Mouse (Mus musculus) testis, adult 2 months (tissue): ENCODE measurements around the gene Ptpa. TPM values are rescaled to one million over a fixed set of nuclear protein-coding genes. Genes with fewer than 3 reads are reported as not detected.

Experiments
- H3K27ac ChIP-seq: fragments of 200-500 bp; 2 replicates; pipeline ENCODE4 v1.5.1; 2012; ENCODE audit warnings: low read depth, low read length; ENCODE audit not compliant: control insufficient read depth, insufficient read depth
- H3K27me3 ChIP-seq: fragments of 200-500 bp; 2 replicates; pipeline ENCODE4 v1.6.1; 2012; ENCODE audit warnings: mild to moderate bottlenecking, low read length, moderate library complexity; ENCODE audit not compliant: control insufficient read depth, insufficient read depth
- H3K36me3 ChIP-seq: fragments of 200-500 bp; 2 replicates; pipeline ENCODE4 v1.6.1; 2012; ENCODE audit warnings: mild to moderate bottlenecking, low read length; ENCODE audit not compliant: control insufficient read depth, insufficient read depth
- H3K4me1 ChIP-seq: fragments of 200-500 bp; 2 replicates; pipeline ENCODE4 v1.6.1; 2012; ENCODE audit warnings: low read length; ENCODE audit not compliant: control insufficient read depth, insufficient read depth
- H3K4me3 ChIP-seq: fragments of 200-500 bp; 2 replicates; pipeline ENCODE4 v1.5.1; 2012; ENCODE audit warnings: low read depth, mild to moderate bottlenecking, low read length, moderate library complexity, mixed read lengths; ENCODE audit not compliant: control insufficient read depth
- CTCF ChIP-seq: fragments of 200-500 bp; IDR thresholded peaks from 2 replicates; pipeline ENCODE4 v1.5.1; 2012; ENCODE audit warnings: low read depth, mild to moderate bottlenecking, inconsistent platforms, low read length, moderate library complexity; ENCODE audit not compliant: control insufficient read depth, insufficient read depth, insufficient replicate concordance
- POLR2A ChIP-seq: fragments of 200-500 bp; IDR thresholded peaks from 2 replicates; pipeline ENCODE4 v1.6.1; 2012; ENCODE audit warnings: low read depth, mild to moderate bottlenecking, inconsistent platforms, low read length, moderate library complexity; ENCODE audit not compliant: control insufficient read depth
- polyA plus RNA-seq: library from polyadenylated mRNA; depleted of rRNA; stranded (reverse); fragments of >200 nt; gene quantifications from 2 replicates; pipeline ENCODE4 v1.2.3, GENCODE M21; 2012

Ptpa gene
- polyA plus RNA-seq, 1 experiment, result 87.3 TPM

- H3K27ac ChIP-seq, result no peak overlapping the region
- H3K4me1 ChIP-seq, result peaks cover 22% of the 10 kb centered on the region
- TF ChIP-seq POLR2A, result no peak
- TF ChIP-seq CTCF, result no peak
- H3K36me3 ChIP-seq, result peaks cover 2% of the 10 kb centered on the region
- H3K4me3 ChIP-seq, result no peak overlapping the region
- H3K27me3 ChIP-seq, result no peaks in the 10 kb centered on the region
These were observed 2.4 kb downstream of the Ptpa start for GRCm38 (mm10) chr2:30418259-30418658.

DNA sequence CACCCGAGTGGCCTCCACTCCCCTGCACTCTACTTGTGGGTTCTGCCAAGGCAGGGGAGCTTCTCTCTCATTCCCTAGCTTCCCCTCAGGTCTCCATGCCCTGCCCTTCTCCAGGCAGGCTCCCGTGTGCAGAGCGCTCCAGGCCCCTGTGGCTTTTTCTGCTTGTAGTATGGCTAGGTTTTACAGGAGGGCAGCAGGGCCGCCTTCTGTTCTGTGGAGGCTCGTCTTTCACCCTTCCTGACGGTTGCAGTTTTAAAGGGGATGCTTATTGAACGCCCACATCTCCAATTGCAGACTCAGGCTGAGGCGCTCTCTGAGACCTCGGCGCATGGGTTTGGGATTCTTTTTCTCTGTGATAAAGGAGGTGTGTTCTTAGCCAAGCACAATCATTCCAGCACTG, 3.3 kb downstream of the Ptpa start:
- Histone ChIP-seq H3K27me3 (no peaks in the 10 kb centered on the region), H3K27ac (no peak overlapping the region), H3K4me3 (no peak overlapping the region), H3K36me3 (peaks cover 2% of the 10 kb centered on the region), H3K4me1 (peaks cover 17% of the 10 kb centered on the region)
- no peak for TF ChIP-seq CTCF
- no peak for TF ChIP-seq POLR2A

GRCm38 (mm10) chr2:30421432-30421831, 5.6 kb downstream of the Ptpa start:
- Histone ChIP-seq H3K36me3 (peaks cover 1% of the 10 kb centered on the region; the same call in 1 of the 2 replicates), H3K4me3 (no peak overlapping the region), H3K4me1 (peaks cover 10% of the 10 kb centered on the region), H3K27ac (no peak overlapping the region), H3K27me3 (no peaks in the 10 kb centered on the region)
- no peak for TF ChIP-seq POLR2A
- TF ChIP-seq CTCF, result no peak

DNA sequence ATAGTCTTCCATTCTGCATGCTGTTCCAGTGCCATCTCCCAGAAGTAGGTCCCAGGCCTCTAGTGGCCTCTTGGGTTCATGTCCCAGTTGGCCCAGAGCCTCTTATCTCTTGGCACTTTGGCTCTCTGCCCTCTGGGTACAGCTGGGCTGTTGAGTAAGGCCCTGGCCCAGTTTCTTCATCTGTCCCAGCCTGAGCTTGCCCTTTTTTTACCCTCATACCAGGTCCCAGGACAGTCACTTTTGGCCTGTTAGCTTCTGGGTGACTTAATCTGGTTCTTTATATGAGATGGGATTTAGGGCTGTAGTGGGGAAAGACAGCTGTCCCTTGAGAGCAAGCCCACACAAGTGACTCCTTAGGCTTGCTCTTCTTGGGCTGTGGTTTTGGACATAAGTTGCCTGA, 13.3 kb downstream of the Ptpa start:
- TF ChIP-seq CTCF, result no peak
- no peak for TF ChIP-seq POLR2A
- no peaks in the 10 kb centered on the region for H3K4me1 ChIP-seq
- H3K4me3 ChIP-seq, result no peak overlapping the region
- no peaks in the 10 kb centered on the region for H3K27me3 ChIP-seq
- H3K36me3 ChIP-seq, result peaks cover 7% of the 10 kb centered on the region
- no peak overlapping the region for H3K27ac ChIP-seq

DNA sequence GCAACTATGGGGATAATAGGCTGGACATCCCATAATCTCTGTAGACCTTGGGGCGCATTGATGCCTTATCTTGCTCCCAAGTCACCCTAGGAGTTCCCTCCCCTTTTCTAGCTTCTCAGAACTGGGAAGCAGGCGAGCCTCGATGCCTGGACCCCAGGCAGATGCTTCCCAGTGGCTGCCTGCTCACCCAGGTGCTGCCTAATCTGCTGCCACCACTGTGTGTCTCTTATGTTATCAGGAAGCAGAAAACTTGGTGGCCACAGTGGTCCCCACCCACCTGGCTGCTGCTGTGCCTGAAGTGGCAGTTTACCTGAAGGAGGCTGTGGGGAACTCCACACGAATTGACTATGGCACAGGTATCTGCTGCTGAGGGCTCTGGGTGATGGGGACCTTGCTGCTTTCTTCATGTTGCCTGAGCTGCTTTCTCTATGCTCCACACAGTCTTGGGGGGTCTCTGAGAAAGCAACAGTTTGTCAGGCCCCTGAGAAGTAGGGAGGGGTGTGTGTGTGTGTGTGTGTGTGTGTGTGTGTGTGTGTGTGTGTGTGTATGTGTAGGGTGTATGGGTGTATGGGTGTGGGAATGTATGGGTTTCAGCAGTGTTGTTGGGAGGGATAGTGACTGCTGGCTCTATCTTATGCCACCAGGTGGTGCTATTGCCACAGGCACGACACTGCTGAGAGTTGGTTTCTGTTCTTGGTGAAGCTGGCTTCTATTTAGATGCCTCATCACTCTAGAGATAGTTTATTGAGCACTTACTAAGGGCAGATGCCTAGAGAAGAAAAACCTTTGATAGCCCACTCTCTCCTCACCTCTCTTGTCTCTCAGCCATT, 19.7 kb downstream of the Ptpa start:
- Histone ChIP-seq H3K27ac (no peak overlapping the region), H3K36me3 (peaks cover 9% of the 10 kb centered on the region), H3K4me3 (no peak overlapping the region), H3K27me3 (no peaks in the 10 kb centered on the region), H3K4me1 (no peaks in the 10 kb centered on the region; the same call in 1 of the 2 replicates)
- TF ChIP-seq POLR2A (no peak), CTCF (peak; percentile 69; the same call in 1 of the 2 replicates)

DNA sequence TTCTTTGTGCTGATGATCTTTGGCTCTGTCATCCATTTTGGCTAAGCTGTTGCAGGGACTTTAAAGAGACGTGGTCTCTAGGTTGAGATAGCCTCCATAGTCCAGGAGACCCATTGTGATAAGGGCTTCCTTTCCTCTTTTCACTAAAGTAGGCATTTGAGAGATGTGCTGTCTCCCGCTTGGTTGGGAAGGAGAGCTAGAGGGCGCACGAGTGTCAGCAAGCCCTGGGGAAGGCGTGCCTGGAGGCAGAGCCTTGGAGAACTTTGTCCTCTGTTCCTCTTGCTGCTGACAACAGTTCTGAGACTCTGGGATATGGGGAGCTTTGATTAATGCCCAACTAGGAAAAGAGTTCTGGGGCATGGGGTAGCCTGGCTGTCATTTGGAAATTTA, 20.3 kb downstream of the Ptpa start:
- Histone ChIP-seq H3K27ac (no peak overlapping the region), H3K4me3 (no peak overlapping the region), H3K36me3 (peaks cover 9% of the 10 kb centered on the region), H3K27me3 (no peaks in the 10 kb centered on the region), H3K4me1 (no peaks in the 10 kb centered on the region; the same call in none of the 2 replicates)
- TF ChIP-seq CTCF (peak; percentile 36; the same call in 1 of the 2 replicates), POLR2A (no peak)

GRCm38 (mm10) chr2:30436809-30437208, 21.0 kb downstream of the Ptpa start:
- Histone ChIP-seq H3K4me3 (no peak overlapping the region), H3K36me3 (peaks cover 7% of the 10 kb centered on the region), H3K27me3 (no peaks in the 10 kb centered on the region), H3K4me1 (no peaks in the 10 kb centered on the region; the same call in none of the 2 replicates), H3K27ac (no peak overlapping the region)
- TF ChIP-seq POLR2A (no peak), CTCF (0 out of 2 replicates have a peak, but pooled peaks have one; percentile 3)

DNA sequence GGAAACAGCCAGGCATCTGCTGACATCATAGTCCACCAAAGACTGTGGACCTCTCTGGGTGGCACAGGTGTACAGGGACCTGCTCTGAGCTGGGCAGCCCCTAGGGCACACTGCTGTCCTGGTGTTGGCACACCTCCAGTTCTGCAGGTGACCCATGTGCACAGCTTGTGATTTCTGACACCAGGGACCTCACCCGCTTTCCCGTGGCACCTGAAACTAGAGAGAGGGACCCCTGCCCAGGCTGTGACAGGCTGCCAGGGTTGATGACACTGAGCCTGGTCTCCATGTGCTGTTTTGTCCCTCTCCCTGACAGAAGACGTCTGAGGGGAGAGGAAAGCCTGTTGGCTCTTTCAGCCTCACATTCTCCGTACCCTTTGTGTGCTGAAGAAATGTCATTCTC, 22.0 kb downstream of the Ptpa start:
- H3K36me3 ChIP-seq, result peaks cover 6% of the 10 kb centered on the region
- peaks cover 2% of the 10 kb centered on the region for H3K4me1 ChIP-seq
- TF ChIP-seq CTCF (no peak), POLR2A (no peak)
- no peak overlapping the region for H3K27ac ChIP-seq
- no peak overlapping the region for H3K4me3 ChIP-seq
- no peaks in the 10 kb centered on the region for H3K27me3 ChIP-seq
